In genomic region chr3:96596855-96597254, GRCm38 (mm10) we compare ENCODE assay signal across 8 mouse cellular contexts. TPM values are rescaled to one million over a fixed set of nuclear protein-coding genes. Genes with fewer than 3 reads are reported as not detected.
A peak's percentile ranks its signal among the peaks of the same experiment; 100 is the strongest.
DNase-seq lines count a peak whose midpoint lies in the region; ATAC-seq and TF ChIP-seq lines count a peak whose summit lies in the region.

No protein-coding gene starts in this region.

- no peak for ATAC-seq in hindbrain, embryonic 11.5 days (ENCODE audit: low FRiP score)
- ATAC-seq in midbrain, embryonic 13.5 days, result no peak
- no peak for ATAC-seq in inflammation-experienced regulatory T-cells, adult 6 months

- DNase-seq in kidney, adult 2 months, result no peak
- DNase-seq in kidney, postnatal 10 days, result no peak
- peak; percentile 60 for DNase-seq in brain, embryonic 14.5 days (ENCODE audit: low read depth)
- peak; percentile 34 for DNase-seq in hindbrain, embryonic 11.5 days (ENCODE audit: low spot score)
- no peak for DNase-seq in natural killer cell, adult 2 months (ENCODE audit: low spot score in 2 of 2)
- no peak for DNase-seq in yolk sac, embryonic 10.5 days (ENCODE audit: low spot score)

- 0 out of 2 replicates have a peak, but pooled peaks cover 1% of the 10 kb centered on the region for H3K27me3 ChIP-seq in kidney, adult 2 months (replicated peaks; ENCODE audit: control insufficient read depth, insufficient read depth, low read length)
- H3K27me3 ChIP-seq in hindbrain, embryonic 11.5 days (ENCODE audit: control insufficient read depth, insufficient read depth, low read length), result peaks cover 16% of the 10 kb centered on the region; the same call in 1 of the 2 replicates
- H3K27me3 ChIP-seq in midbrain, embryonic 13.5 days, result peaks cover 14% of the 10 kb centered on the region; the same call in 1 of the 2 replicates

- H3K9me3 ChIP-seq in hindbrain, embryonic 11.5 days (ENCODE audit: control insufficient read depth, low read length), result no peaks in the 10 kb centered on the region
- H3K9me3 ChIP-seq in midbrain, embryonic 13.5 days, result no peaks in the 10 kb centered on the region

- no peaks in the 10 kb centered on the region for H3K36me3 ChIP-seq in kidney, adult 2 months (ENCODE audit: control insufficient read depth, insufficient read depth, low read length)
- no peaks in the 10 kb centered on the region for H3K36me3 ChIP-seq in hindbrain, embryonic 11.5 days (ENCODE audit: control insufficient read depth, insufficient read depth, low read length)
- no peaks in the 10 kb centered on the region for H3K36me3 ChIP-seq in midbrain, embryonic 13.5 days

- H3K4me3 ChIP-seq in kidney, adult 2 months (ENCODE audit: insufficient read depth, low read depth, low read length), result peak overlapping the region; percentile 31; the same call in 1 of the 2 replicates
- peak overlapping the region; percentile 39 for H3K4me3 ChIP-seq in hindbrain, embryonic 11.5 days (ENCODE audit: low read depth, low read length)
- peak overlapping the region; percentile 51 for H3K4me3 ChIP-seq in midbrain, embryonic 13.5 days (replicated peaks)

- 5% methylated on average over 11 of the region's 12 CpGs for WGBS in kidney, adult 2 months
- 0% methylated on average over 10 of the region's 12 CpGs for WGBS in hindbrain, embryonic 11.5 days
- under 1% methylated on average over 12 of the region's 12 CpGs for WGBS in midbrain, embryonic 13.5 days

- TF ChIP-seq CTCF in kidney, adult 2 months (conservative IDR thresholded peaks at IDR 0.05; ENCODE audit: insufficient read depth, insufficient read length, low read depth, low read length), result no peak
- TF ChIP-seq CTCF in brain, embryonic 14.5 days (IDR thresholded peaks at IDR 0.05; ENCODE audit: borderline replicate concordance, extremely low read depth, insufficient read depth, insufficient read length), result no peak

- H3K4me2 ChIP-seq in hindbrain, embryonic 11.5 days (replicated peaks; ENCODE audit: low read depth, low read length), result peak overlapping the region; percentile 90
- peak overlapping the region; percentile 85 for H3K4me2 ChIP-seq in midbrain, embryonic 13.5 days (replicated peaks)

- H3K9ac ChIP-seq in hindbrain, embryonic 11.5 days (ENCODE audit: low read depth, low read length), result peak overlapping the region; percentile 72
- peak overlapping the region; percentile 74 for H3K9ac ChIP-seq in midbrain, embryonic 13.5 days (replicated peaks)

- 0 out of 2 replicates have a peak, but pooled peaks cover 2% of the 10 kb centered on the region for H3K4me1 ChIP-seq in kidney, adult 2 months (ENCODE audit: control insufficient read depth, insufficient read depth, low read length)
- peaks cover 19% of the 10 kb centered on the region for H3K4me1 ChIP-seq in hindbrain, embryonic 11.5 days (replicated peaks; ENCODE audit: control insufficient read depth, insufficient read depth, low read length)
- peaks cover 69% of the 10 kb centered on the region for H3K4me1 ChIP-seq in midbrain, embryonic 13.5 days (replicated peaks)

- no peak for TF ChIP-seq POLR2A in kidney, adult 2 months (IDR thresholded peaks at IDR 0.05; ENCODE audit: low read depth, low read length)
- TF ChIP-seq POLR2A in brain, embryonic 14.5 days (IDR thresholded peaks at IDR 0.05; ENCODE audit: borderline replicate concordance, extremely low read depth, insufficient read depth, insufficient read length, poor library complexity, severe bottlenecking), result no peak

- no peak overlapping the region for H3K27ac ChIP-seq in kidney, adult 2 months (ENCODE audit: insufficient read depth, low read depth, low read length)
- H3K27ac ChIP-seq in hindbrain, embryonic 11.5 days (ENCODE audit: low read depth, low read length), result no peak overlapping the region
- H3K27ac ChIP-seq in midbrain, embryonic 13.5 days, result 0 out of 2 replicates have a peak overlapping the region, but pooled peaks have one; percentile 64

RNA-seq across cellular contexts. Expression of gene Ankrd34a, which starts 0.4 kb away (rescaled TPM):
- polyA plus RNA-seq in kidney, adult 2 months (2012; rRNA removed), result 0.23 and 0.38 TPM in 2 replicates
- 9.5 and 12.4 TPM in 2 replicates for polyA plus RNA-seq in brain, embryonic 14.5 days (2012; rRNA removed)
- polyA plus RNA-seq in hindbrain, embryonic 11.5 days (2014; fragmentation: Nextera tagmentation; extraction: Ambion mirVana), result 2.0 and 2.4 TPM in 2 replicates
- polyA plus RNA-seq in midbrain, embryonic 13.5 days (2015; fragmentation: Nextera tagmentation; extraction: Ambion mirVana), result 5.3 and 6.5 TPM in 2 replicates
- polyA plus RNA-seq in inflammation-experienced regulatory T-cells, adult 6 months (2017; shearing (Covaris generic)), result under 1 TPM in 1 of 3 experiments, not detected in 2; 0.17 TPM

RNA-seq across cellular contexts. Expression of gene Polr3gl, which starts 2.9 kb away (rescaled TPM):
- 14.5 and 15.3 TPM in 2 replicates for polyA plus RNA-seq in kidney, adult 2 months (2012; rRNA removed)
- 30.1 and 39.1 TPM in 2 replicates for polyA plus RNA-seq in brain, embryonic 14.5 days (2012; rRNA removed)
- 15.4 and 16.6 TPM in 2 replicates for polyA plus RNA-seq in hindbrain, embryonic 11.5 days (2014; fragmentation: Nextera tagmentation; extraction: Ambion mirVana)
- 41.1 and 42.0 TPM in 2 replicates for polyA plus RNA-seq in midbrain, embryonic 13.5 days (2015; fragmentation: Nextera tagmentation; extraction: Ambion mirVana)
- 10 to 100 TPM; 26.9 to 48.9 (median 33.8) TPM for polyA plus RNA-seq in inflammation-experienced regulatory T-cells, adult 6 months (2017; shearing (Covaris generic))

RNA-seq across cellular contexts. Expression of gene Lix1l, which starts 4.1 kb away (rescaled TPM):
- 7.7 and 9.6 TPM in 2 replicates for polyA plus RNA-seq in kidney, adult 2 months (2012; rRNA removed)
- polyA plus RNA-seq in brain, embryonic 14.5 days (2012; rRNA removed), result 86.8 and 88.9 TPM in 2 replicates
- polyA plus RNA-seq in hindbrain, embryonic 11.5 days (2014; fragmentation: Nextera tagmentation; extraction: Ambion mirVana), result 7.1 and 7.8 TPM in 2 replicates
- 5.7 and 6.2 TPM in 2 replicates for polyA plus RNA-seq in midbrain, embryonic 13.5 days (2015; fragmentation: Nextera tagmentation; extraction: Ambion mirVana)
- under 1 TPM; 0.34 to 0.61 (median 0.43) TPM for polyA plus RNA-seq in inflammation-experienced regulatory T-cells, adult 6 months (2017; shearing (Covaris generic))

RNA-seq across cellular contexts. Expression of gene Gm16253, which starts 20.1 kb away (rescaled TPM):
- 0.20 TPM in 1 of 2 replicates, not detected in the other for polyA plus RNA-seq in kidney, adult 2 months (2012; rRNA removed)
- not detected in 2 replicates for polyA plus RNA-seq in brain, embryonic 14.5 days (2012; rRNA removed)
- 0.46 and 0.70 TPM in 2 replicates for polyA plus RNA-seq in hindbrain, embryonic 11.5 days (2014; fragmentation: Nextera tagmentation; extraction: Ambion mirVana)
- 0.81 and 1.7 TPM in 2 replicates for polyA plus RNA-seq in midbrain, embryonic 13.5 days (2015; fragmentation: Nextera tagmentation; extraction: Ambion mirVana)
- polyA plus RNA-seq in inflammation-experienced regulatory T-cells, adult 6 months (2017; shearing (Covaris generic)), result 1 to 10 TPM in 1 of 3 experiments, not detected in 2; 2.1 TPM

RNA-seq across cellular contexts. Expression of gene Rbm8a, which starts 32.9 kb away (rescaled TPM):
- 7.8 and 16.1 TPM in 2 replicates for polyA plus RNA-seq in kidney, adult 2 months (2012; rRNA removed)
- polyA plus RNA-seq in brain, embryonic 14.5 days (2012; rRNA removed), result 42.9 and 57.2 TPM in 2 replicates
- polyA plus RNA-seq in hindbrain, embryonic 11.5 days (2014; fragmentation: Nextera tagmentation; extraction: Ambion mirVana), result 172 and 178 TPM in 2 replicates
- polyA plus RNA-seq in midbrain, embryonic 13.5 days (2015; fragmentation: Nextera tagmentation; extraction: Ambion mirVana), result 147 TPM in 2 replicates
- polyA plus RNA-seq in inflammation-experienced regulatory T-cells, adult 6 months (2017; shearing (Covaris generic)), result 100 to 1,000 TPM; 102 to 149 (median 134) TPM

Comparison
In these comparisons a context has a peak if more than half of its experiments do, and no peak if none do; other contexts are left out.
1. DNase-seq: peak in brain, embryonic 14.5 days (single experiment) and hindbrain, embryonic 11.5 days (single experiment); none in kidney, adult 2 months (single experiment), kidney, postnatal 10 days (single experiment), natural killer cell, adult 2 months (0 of 2) and yolk sac, embryonic 10.5 days (single experiment).
2. Peak in every context shown above with its lines, with median percentiles within 50 percentile points of each other: H3K4me3 ChIP-seq.